Mouse (Mus musculus): ENCODE results near the gene Gnb2. TPM values are rescaled to one million over a fixed set of nuclear protein-coding genes. Genes with fewer than 3 reads are reported as not detected.

Gnb2 gene
- polyA plus RNA-seq, 1 experiment: 1,215 TPM

DNA sequence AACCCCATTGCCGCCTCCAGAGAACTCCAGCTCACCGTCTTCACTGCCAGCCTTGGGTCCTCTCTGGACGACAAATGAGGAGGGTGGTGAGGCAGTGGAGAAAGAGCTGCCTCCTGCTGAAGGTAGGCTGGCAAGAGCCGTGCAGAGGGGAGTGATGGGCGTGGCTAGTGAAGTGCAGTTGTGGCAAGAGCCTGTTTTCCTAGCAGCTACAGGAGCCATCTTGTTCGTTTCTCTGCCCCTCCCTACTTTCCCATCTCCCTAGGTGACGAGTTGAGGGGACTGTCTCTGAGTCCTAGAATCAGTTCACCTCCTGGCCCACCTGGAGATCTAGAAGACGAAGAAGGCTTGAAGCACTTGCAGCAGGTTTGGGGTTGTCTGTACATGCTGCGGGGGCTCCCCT lies 11.4 kb downstream of the Gnb2 start:
- Histone ChIP-seq H3K27ac (ENCODE audit: insufficient read depth, low read depth, low read length) (no peak overlapping the region), H3K27me3 (ENCODE audit: control insufficient read depth, insufficient read depth, low read length) (no peaks in the 10 kb centered on the region), H3K36me3 (ENCODE audit: control insufficient read depth, insufficient read depth, low read length) (peaks cover 60% of the 10 kb centered on the region), H3K4me3 (ENCODE audit: low read depth, low read length) (no peak overlapping the region), H3K4me1 (ENCODE audit: control insufficient read depth, insufficient read depth, insufficient read length, low read length) (no peaks in the 10 kb centered on the region)
- TF ChIP-seq POLR2A (IDR thresholded peaks at IDR 0.05; ENCODE audit: low read depth, low read length) (no peak), CTCF (IDR thresholded peaks at IDR 0.05; ENCODE audit: extremely low read depth, insufficient read length, insufficient replicate concordance, low read depth, low read length) (no peak)
- 83% methylated on average over 9 of the region's 9 CpGs for WGBS

DNA sequence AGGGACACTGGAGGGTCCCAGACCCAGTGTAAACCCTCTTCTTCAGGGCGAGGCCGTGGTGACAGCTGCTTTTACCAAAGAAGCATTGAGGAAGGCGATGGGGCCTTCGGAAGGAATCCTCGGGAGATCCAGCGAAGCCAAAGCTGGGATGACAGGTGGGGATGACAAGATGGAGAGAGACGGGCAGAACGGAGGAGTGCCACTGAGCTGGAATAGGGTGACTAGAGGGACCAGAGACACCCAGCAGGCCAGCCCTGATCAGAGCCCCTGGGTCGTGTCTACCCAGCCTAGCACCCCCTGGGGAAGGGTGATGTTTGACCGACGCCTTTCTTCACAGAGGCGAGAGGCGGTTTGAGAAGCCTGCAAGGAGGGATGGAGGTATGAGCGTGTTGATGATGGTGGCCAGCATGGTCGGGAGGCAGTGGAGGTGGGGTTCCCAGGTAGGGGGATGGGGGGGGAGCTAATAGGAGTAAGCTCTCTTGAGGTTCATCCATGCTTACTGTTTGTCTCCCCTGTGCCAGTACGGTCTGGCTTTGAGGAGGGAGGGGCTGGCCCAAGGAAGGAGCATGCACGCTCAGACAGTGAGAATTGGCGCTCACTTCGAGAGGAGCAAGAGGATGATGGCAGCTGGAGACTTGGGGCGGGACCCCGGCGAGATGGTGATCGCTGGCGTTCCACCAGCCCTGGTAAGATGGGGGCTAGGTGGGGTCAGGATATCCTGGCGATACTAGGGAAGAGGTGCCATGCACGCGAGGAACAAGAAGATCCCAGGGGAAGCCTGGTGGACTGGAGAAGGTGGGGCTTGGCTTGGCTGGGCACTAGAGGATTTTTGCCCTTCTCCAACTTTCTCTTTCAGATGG lies 13.4 kb downstream of the Gnb2 start:
- no peak overlapping the region for H3K4me3 ChIP-seq (ENCODE audit: low read depth, low read length)
- TF ChIP-seq CTCF (IDR thresholded peaks at IDR 0.05; ENCODE audit: extremely low read depth, insufficient read length, insufficient replicate concordance, low read depth, low read length) (no peak), POLR2A (IDR thresholded peaks at IDR 0.05; ENCODE audit: low read depth, low read length) (no peak)
- no peaks in the 10 kb centered on the region for H3K27me3 ChIP-seq (ENCODE audit: control insufficient read depth, insufficient read depth, low read length)
- no peaks in the 10 kb centered on the region for H3K4me1 ChIP-seq (ENCODE audit: control insufficient read depth, insufficient read depth, insufficient read length, low read length)
- H3K27ac ChIP-seq (ENCODE audit: insufficient read depth, low read depth, low read length): no peak overlapping the region
- H3K36me3 ChIP-seq (ENCODE audit: control insufficient read depth, insufficient read depth, low read length): peaks cover 47% of the 10 kb centered on the region
- WGBS: 91% methylated on average over 27 of the region's 27 CpGs

DNA sequence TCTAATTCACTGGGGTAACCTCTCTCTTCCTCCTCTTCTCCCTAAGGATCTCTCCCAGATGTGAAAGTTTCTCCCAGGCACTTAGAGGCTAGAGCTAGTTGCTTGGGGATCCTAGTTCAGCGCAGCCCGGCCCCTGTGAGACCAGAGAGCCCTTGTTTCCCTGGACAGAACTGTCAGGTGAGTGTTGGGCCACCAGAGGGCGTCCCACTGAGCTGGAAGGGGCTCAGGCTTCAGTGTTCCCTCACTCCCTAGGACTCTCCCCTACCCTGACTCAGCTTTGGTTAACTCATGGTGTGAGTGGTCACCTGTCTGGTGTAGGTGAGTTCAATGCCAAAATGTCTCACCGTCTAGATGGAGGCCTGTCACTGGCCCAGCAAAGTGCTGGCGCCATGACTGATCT lies 14.9 kb downstream of the Gnb2 start, which contains the start of gene Gigyf1:
Gene Gigyf1 (plus strand): TSS at position 113 of the 400 bp plus-strand sequence.
- Histone ChIP-seq H3K4me3 (ENCODE audit: low read depth, low read length) (no peak within 1 kb of the TSS), H3K36me3 (ENCODE audit: control insufficient read depth, insufficient read depth, low read length) (peaks cover 34% of the 10 kb centered on the region), H3K27ac (ENCODE audit: insufficient read depth, low read depth, low read length) (no peak within 1 kb of the TSS), H3K4me1 (ENCODE audit: control insufficient read depth, insufficient read depth, insufficient read length, low read length) (no peaks in the 10 kb centered on the region), H3K27me3 (ENCODE audit: control insufficient read depth, insufficient read depth, low read length) (no peaks in the 10 kb centered on the region)
- TF ChIP-seq CTCF (IDR thresholded peaks at IDR 0.05; ENCODE audit: extremely low read depth, insufficient read length, insufficient replicate concordance, low read depth, low read length): peak; percentile 55; the same call in 1 of the 2 replicates
- no peak for TF ChIP-seq POLR2A (IDR thresholded peaks at IDR 0.05; ENCODE audit: low read depth, low read length)
- WGBS: 85% methylated on average over 5 of the region's 5 CpGs

DNA sequence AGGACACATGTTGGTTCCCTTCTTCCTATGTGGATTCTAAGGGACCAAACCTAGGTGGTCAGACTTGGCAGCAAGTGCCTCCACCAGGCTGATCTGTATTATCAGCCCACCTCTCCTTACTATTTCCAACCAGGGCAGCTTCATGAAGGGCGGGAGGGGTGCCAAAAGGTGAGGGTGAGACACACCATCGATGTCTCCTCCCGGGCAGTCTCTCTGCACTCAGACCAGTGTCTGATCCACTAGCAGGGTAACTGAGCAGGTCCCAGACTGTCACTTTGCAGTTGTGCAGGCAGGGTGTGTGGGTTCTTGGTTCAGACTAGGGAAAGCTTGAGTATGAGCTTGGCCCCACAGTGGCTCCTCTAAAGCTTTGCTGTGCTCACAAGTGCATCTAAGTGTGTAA lies 18.5 kb downstream of the Gnb2 start:
- H3K4me3 ChIP-seq (ENCODE audit: low read depth, low read length): no peak overlapping the region
- WGBS: 81% methylated on average over 3 of the region's 3 CpGs
- H3K27me3 ChIP-seq (ENCODE audit: control insufficient read depth, insufficient read depth, low read length): no peaks in the 10 kb centered on the region
- TF ChIP-seq POLR2A (IDR thresholded peaks at IDR 0.05; ENCODE audit: low read depth, low read length): no peak
- no peak for TF ChIP-seq CTCF (IDR thresholded peaks at IDR 0.05; ENCODE audit: extremely low read depth, insufficient read length, insufficient replicate concordance, low read depth, low read length)
- H3K4me1 ChIP-seq (ENCODE audit: control insufficient read depth, insufficient read depth, insufficient read length, low read length): peaks cover 4% of the 10 kb centered on the region; the same call in 1 of the 2 replicates
- H3K27ac ChIP-seq (ENCODE audit: insufficient read depth, low read depth, low read length): no peak overlapping the region
- H3K36me3 ChIP-seq (ENCODE audit: control insufficient read depth, insufficient read depth, low read length): peaks cover 7% of the 10 kb centered on the region

DNA sequence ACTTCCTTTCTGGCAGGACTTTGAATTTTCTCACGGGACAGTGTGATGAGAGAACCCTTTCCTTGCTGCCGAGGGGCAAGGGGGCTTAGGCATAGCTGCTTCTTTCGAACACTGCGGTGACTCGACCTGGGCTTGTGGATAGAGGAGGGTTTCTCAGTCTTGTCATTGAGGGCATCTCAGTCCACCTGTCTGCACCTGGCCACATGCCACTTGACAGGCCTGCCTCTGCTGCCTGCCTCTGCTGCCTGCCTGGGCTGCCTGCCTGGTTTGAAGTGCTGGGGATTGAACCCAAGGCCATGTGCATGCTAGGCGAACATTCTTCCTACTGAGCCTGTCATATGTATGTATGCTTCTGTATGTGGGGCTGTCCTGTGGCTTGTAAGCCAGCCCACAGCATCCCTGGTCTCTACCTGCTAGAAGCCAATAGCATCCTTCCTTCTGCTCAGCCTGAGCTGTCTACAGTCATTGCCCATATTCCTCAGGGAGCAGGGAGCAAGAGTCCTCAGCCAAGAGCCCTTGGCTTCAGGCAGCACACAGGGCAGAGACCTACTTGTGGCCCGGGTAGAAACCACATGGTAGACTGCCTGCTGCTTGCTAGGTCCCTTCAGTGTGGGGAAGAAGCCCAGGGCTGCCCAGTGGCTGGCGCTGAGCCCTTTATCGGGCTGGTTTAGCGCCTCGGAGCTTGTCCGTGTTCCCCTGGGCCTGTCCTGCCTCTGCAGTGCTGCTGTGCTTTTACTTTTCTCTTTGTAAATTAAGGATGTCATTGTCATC lies 19.2 kb downstream of the Gnb2 start:
- 71% methylated on average over 12 of the region's 12 CpGs for WGBS

DNA sequence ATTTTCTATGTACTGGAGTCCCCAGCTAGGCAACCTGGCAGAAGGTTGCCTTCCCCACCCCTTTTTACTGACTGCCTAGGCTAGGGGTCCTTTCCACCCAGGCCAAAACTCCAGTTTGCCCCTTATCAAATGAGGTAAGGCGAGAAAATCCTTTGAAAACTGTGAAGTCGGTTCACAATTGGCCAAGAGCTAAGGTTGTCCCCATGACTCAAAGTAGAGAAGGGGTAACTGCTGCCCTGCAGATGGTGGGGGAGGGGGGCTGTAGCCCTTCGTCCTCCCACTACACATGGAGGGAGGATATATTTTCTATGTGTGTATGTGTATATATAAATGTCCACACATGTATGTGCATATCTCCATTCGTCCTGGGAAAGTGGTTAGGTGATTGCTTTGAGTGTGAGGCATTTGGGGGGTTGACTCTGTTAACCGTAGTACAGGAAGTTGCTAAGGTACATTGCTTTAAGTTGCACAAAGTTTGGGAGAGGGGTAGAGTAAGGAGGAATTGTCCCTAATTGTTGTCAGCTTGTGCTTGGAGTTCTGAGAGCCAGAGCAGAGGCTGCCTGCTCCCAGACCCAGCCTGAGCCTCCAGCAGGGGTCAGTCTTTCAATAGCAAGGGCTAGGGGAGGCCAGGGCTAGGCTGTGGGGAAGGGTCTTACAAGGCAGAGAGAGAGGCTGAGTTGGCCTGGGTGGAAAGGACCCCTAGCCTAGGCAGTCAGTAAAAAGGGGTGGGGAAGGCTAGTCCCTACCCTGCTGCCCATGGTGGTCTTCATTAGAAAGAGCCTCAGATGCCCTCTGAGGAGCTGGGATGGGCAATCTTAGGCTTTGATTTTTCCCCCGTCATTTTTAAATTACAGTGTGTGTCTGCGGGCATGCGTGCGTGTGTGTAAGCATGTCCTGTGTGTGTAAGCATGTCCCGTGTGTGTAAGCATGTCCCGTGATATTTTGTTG lies 20.2 kb downstream of the Gnb2 start:
- WGBS: 78% methylated on average over 11 of the region's 11 CpGs
- H3K4me3 ChIP-seq (ENCODE audit: low read depth, low read length): no peak overlapping the region
- peak; percentile 52; the same call in 1 of the 2 replicates for TF ChIP-seq CTCF (IDR thresholded peaks at IDR 0.05; ENCODE audit: extremely low read depth, insufficient read length, insufficient replicate concordance, low read depth, low read length)
- no peak for TF ChIP-seq POLR2A (IDR thresholded peaks at IDR 0.05; ENCODE audit: low read depth, low read length)

More for the DNA sequence above, 19.2 kb downstream of the Gnb2 start:
- Histone ChIP-seq H3K36me3 (ENCODE audit: control insufficient read depth, insufficient read depth, low read length) (peaks cover under 1% of the 10 kb centered on the region), H3K4me1 (ENCODE audit: control insufficient read depth, insufficient read depth, insufficient read length, low read length) (peaks cover 7% of the 10 kb centered on the region; the same call in 1 of the 2 replicates), H3K27ac (ENCODE audit: insufficient read depth, low read depth, low read length) (no peak overlapping the region), H3K4me3 (ENCODE audit: low read depth, low read length) (no peak overlapping the region), H3K27me3 (ENCODE audit: control insufficient read depth, insufficient read depth, low read length) (no peaks in the 10 kb centered on the region)
- TF ChIP-seq POLR2A (IDR thresholded peaks at IDR 0.05; ENCODE audit: low read depth, low read length) (no peak), CTCF (IDR thresholded peaks at IDR 0.05; ENCODE audit: extremely low read depth, insufficient read length, insufficient replicate concordance, low read depth, low read length) (no peak)

More for the DNA sequence above, 20.2 kb downstream of the Gnb2 start:
- Histone ChIP-seq H3K27me3 (ENCODE audit: control insufficient read depth, insufficient read depth, low read length) (no peaks in the 10 kb centered on the region), H3K27ac (ENCODE audit: insufficient read depth, low read depth, low read length) (no peak overlapping the region), H3K36me3 (ENCODE audit: control insufficient read depth, insufficient read depth, low read length) (no peaks in the 10 kb centered on the region; the same call in 1 of the 2 replicates), H3K4me1 (ENCODE audit: control insufficient read depth, insufficient read depth, insufficient read length, low read length) (peaks cover 7% of the 10 kb centered on the region; the same call in 1 of the 2 replicates)
